Mouse (Mus musculus) midbrain, embryonic 13.5 days (tissue): ENCODE results near the gene Schip1. TPM values are rescaled to one million over a fixed set of nuclear protein-coding genes. Genes with fewer than 3 reads are reported as not detected.

Experiments
- ATAC-seq: fragments of 200-750 bp; cut with Nextera tagmentation; 2 replicates; pipeline ENCODE4 v1.8.0; 2017; ENCODE audit warnings: mild to moderate bottlenecking, moderate TSS enrichment, moderate library complexity
- H3K27ac ChIP-seq: fragments of 300-500 bp; sonication (generic); 2 replicates; pipeline ENCODE4 v1.5.1; 2015; ENCODE audit warnings: inconsistent platforms, mild to moderate bottlenecking, moderate library complexity
- H3K27me3 ChIP-seq: fragments of 300-500 bp; sonication (generic); 2 replicates; pipeline ENCODE4 v1.6.1; 2015; ENCODE audit warnings: mild to moderate bottlenecking, inconsistent platforms
- H3K36me3 ChIP-seq: fragments of 300-500 bp; sonication (generic); 2 replicates; pipeline ENCODE4 v1.6.1; 2015; ENCODE audit warnings: mild to moderate bottlenecking, inconsistent platforms
- H3K4me1 ChIP-seq: fragments of 300-500 bp; sonication (generic); replicated peaks from 2 replicates; pipeline ENCODE4 v1.6.1; 2015; ENCODE audit warnings: inconsistent platforms
- H3K4me2 ChIP-seq: fragments of 300-500 bp; sonication (generic); replicated peaks from 2 replicates; pipeline ENCODE4 v1.6.1; 2015; ENCODE audit warnings: moderate library complexity, mild to moderate bottlenecking, inconsistent platforms
- H3K4me3 ChIP-seq: fragments of 300-500 bp; sonication (generic); replicated peaks from 2 replicates; pipeline ENCODE4 v1.5.1; 2015; ENCODE audit warnings: mild to moderate bottlenecking, inconsistent platforms
- H3K9ac ChIP-seq: fragments of 300-500 bp; sonication (generic); replicated peaks from 2 replicates; pipeline ENCODE4 v1.6.1; 2015; ENCODE audit warnings: mild to moderate bottlenecking, inconsistent platforms
- H3K9me3 ChIP-seq: fragments of 300-500 bp; sonication (generic); 2 replicates; pipeline ENCODE4 v1.6.1; 2016; ENCODE audit warnings: mild to moderate bottlenecking, inconsistent platforms
- WGBS: fragments of 180-500 bp; shearing (Covaris S2); methylation state at CpG from one replicate; pipeline ENCODE4 v1.1.7; 2015; 5-methylcytosine and 5-hydroxymethylcytosine counted together
- polyA plus RNA-seq: library from polyadenylated mRNA; unstranded; fragments of >200 nt; fragmentation: Nextera tagmentation; extraction: Ambion mirVana; gene quantifications from 2 replicates; pipeline ENCODE4 v1.2.1, GENCODE M21; 2015

Gene Schip1
- polyA plus RNA-seq, 1 experiment from 2014 or later: 127 TPM

GRCm38 (mm10) chr3:68138833-68139627 is 74.4 kb downstream of the Schip1 start:
- 54% methylated on average over 5 of the region's 5 CpGs for WGBS
- H3K4me3 ChIP-seq: no peak overlapping the region
- H3K27me3 ChIP-seq: no peaks in the 10 kb centered on the region
- H3K4me1 ChIP-seq: no peaks in the 10 kb centered on the region; the same call in 1 of the 2 replicates
- no peak overlapping the region for H3K27ac ChIP-seq
- H3K4me2 ChIP-seq: no peak overlapping the region
- H3K9ac ChIP-seq: no peak overlapping the region
- H3K36me3 ChIP-seq: no peaks in the 10 kb centered on the region
- H3K9me3 ChIP-seq: no peaks in the 10 kb centered on the region
- ATAC-seq: no peak

GRCm38 (mm10) chr3:68150688-68151087 is 86.1 kb downstream of the Schip1 start:
- WGBS: 87% methylated on average over 8 of the region's 8 CpGs
- H3K36me3 ChIP-seq: no peaks in the 10 kb centered on the region
- ATAC-seq: no peak
- H3K27me3 ChIP-seq: no peaks in the 10 kb centered on the region
- no peak overlapping the region for H3K9ac ChIP-seq
- H3K9me3 ChIP-seq: no peaks in the 10 kb centered on the region
- H3K4me2 ChIP-seq: no peak overlapping the region
- H3K4me3 ChIP-seq: no peak overlapping the region
- no peak overlapping the region for H3K27ac ChIP-seq
- no peaks in the 10 kb centered on the region for H3K4me1 ChIP-seq

- Histone ChIP-seq H3K4me1 (no peaks in the 10 kb centered on the region), H3K27me3 (no peaks in the 10 kb centered on the region), H3K36me3 (no peaks in the 10 kb centered on the region), H3K4me2 (no peak overlapping the region), H3K9me3 (no peaks in the 10 kb centered on the region), H3K27ac (no peak overlapping the region), H3K4me3 (no peak overlapping the region), H3K9ac (no peak overlapping the region)
- WGBS: 87% methylated on average over 1 of the region's 1 CpGs
- no peak for ATAC-seq
Observed at GRCm38 (mm10) chr3:68160175-68160574, 95.6 kb downstream of the Schip1 start.

- Histone ChIP-seq H3K9me3 (no peaks in the 10 kb centered on the region), H3K4me2 (no peak overlapping the region), H3K36me3 (no peaks in the 10 kb centered on the region), H3K27me3 (no peaks in the 10 kb centered on the region), H3K4me1 (no peaks in the 10 kb centered on the region), H3K27ac (no peak overlapping the region), H3K4me3 (no peak overlapping the region), H3K9ac (no peak overlapping the region)
- 81% methylated on average over 3 of the region's 3 CpGs for WGBS
- no peak for ATAC-seq
Observed at GRCm38 (mm10) chr3:68160760-68161159, 96.2 kb downstream of the Schip1 start.

- Histone ChIP-seq H3K9me3 (no peaks in the 10 kb centered on the region), H3K4me3 (no peak overlapping the region), H3K36me3 (no peaks in the 10 kb centered on the region), H3K9ac (no peak overlapping the region), H3K27ac (no peak overlapping the region), H3K27me3 (no peaks in the 10 kb centered on the region), H3K4me1 (no peaks in the 10 kb centered on the region), H3K4me2 (no peak overlapping the region)
- no peak for ATAC-seq
- 53% methylated on average over 1 of the region's 1 CpGs for WGBS
Observed at GRCm38 (mm10) chr3:68178248-68178647, 113.6 kb downstream of the Schip1 start.

- H3K4me1 ChIP-seq: no peaks in the 10 kb centered on the region
- no peak for ATAC-seq
- no peak overlapping the region for H3K4me2 ChIP-seq
- H3K36me3 ChIP-seq: no peaks in the 10 kb centered on the region
- H3K9ac ChIP-seq: no peak overlapping the region
- 71% methylated on average over 8 of the region's 8 CpGs for whole genome bisulfite sequencing
- H3K9me3 ChIP-seq: no peaks in the 10 kb centered on the region
- no peaks in the 10 kb centered on the region for H3K27me3 ChIP-seq
- no peak overlapping the region for H3K4me3 ChIP-seq
- no peak overlapping the region for H3K27ac ChIP-seq
Observed at GRCm38 (mm10) chr3:68187471-68187870, 122.9 kb downstream of the Schip1 start.

- H3K4me1 ChIP-seq: no peaks in the 10 kb centered on the region
- ATAC-seq: no peak
- no peaks in the 10 kb centered on the region for H3K36me3 ChIP-seq
- H3K9ac ChIP-seq: no peak overlapping the region
- H3K27me3 ChIP-seq: no peaks in the 10 kb centered on the region
- no peaks in the 10 kb centered on the region for H3K9me3 ChIP-seq
- H3K4me2 ChIP-seq: no peak overlapping the region
- no peak overlapping the region for H3K4me3 ChIP-seq
- no peak overlapping the region for H3K27ac ChIP-seq
- WGBS: 95% methylated on average over 2 of the region's 2 CpGs
Observed at GRCm38 (mm10) chr3:68189100-68189499, 124.5 kb downstream of the Schip1 start.

GRCm38 (mm10) chr3:68196933-68197332 is 132.3 kb downstream of the Schip1 start:
- no peak for ATAC-seq
- WGBS: 100% methylated on average over 1 of the region's 1 CpGs
- no peak overlapping the region for H3K4me2 ChIP-seq

GRCm38 (mm10) chr3:68201214-68201613 is 136.6 kb downstream of the Schip1 start:
- Histone ChIP-seq H3K27ac (no peak overlapping the region), H3K27me3 (no peaks in the 10 kb centered on the region), H3K9me3 (no peaks in the 10 kb centered on the region), H3K4me2 (no peak overlapping the region), H3K9ac (no peak overlapping the region), H3K4me3 (no peak overlapping the region), H3K36me3 (no peaks in the 10 kb centered on the region), H3K4me1 (peaks cover 17% of the 10 kb centered on the region)
- ATAC-seq: no peak
- WGBS: 21% methylated on average over 1 of the region's 1 CpGs

More at GRCm38 (mm10) chr3:68196933-68197332, 132.3 kb downstream of the Schip1 start:
- no peak overlapping the region for H3K4me3 ChIP-seq
- no peak overlapping the region for H3K27ac ChIP-seq
- no peak overlapping the region for H3K9ac ChIP-seq
- no peaks in the 10 kb centered on the region for H3K9me3 ChIP-seq
- no peaks in the 10 kb centered on the region for H3K27me3 ChIP-seq
- H3K4me1 ChIP-seq: peaks cover 4% of the 10 kb centered on the region
- no peaks in the 10 kb centered on the region for H3K36me3 ChIP-seq

GRCm38 (mm10) chr3:68202162-68202902 is 137.7 kb downstream of the Schip1 start:
- no peak overlapping the region for H3K4me3 ChIP-seq
- H3K27ac ChIP-seq: peak overlapping the region; percentile 51
- no peaks in the 10 kb centered on the region for H3K9me3 ChIP-seq
- WGBS: 26% methylated on average over 4 of the region's 4 CpGs
- peak; percentile 87 for ATAC-seq
- no peaks in the 10 kb centered on the region for H3K27me3 ChIP-seq
- no peaks in the 10 kb centered on the region for H3K36me3 ChIP-seq
- H3K9ac ChIP-seq: no peak overlapping the region
- H3K4me2 ChIP-seq: no peak overlapping the region
- peaks cover 17% of the 10 kb centered on the region for H3K4me1 ChIP-seq

- H3K9me3 ChIP-seq: no peaks in the 10 kb centered on the region
- no peaks in the 10 kb centered on the region for H3K27me3 ChIP-seq
- no peak overlapping the region for H3K9ac ChIP-seq
- no peak overlapping the region for H3K27ac ChIP-seq
- 53% methylated on average over 4 of the region's 4 CpGs for WGBS
- peak; percentile 44; the same call in 1 of the 2 replicates for ATAC-seq
- H3K4me3 ChIP-seq: no peak overlapping the region
- no peak overlapping the region for H3K4me2 ChIP-seq
- H3K36me3 ChIP-seq: no peaks in the 10 kb centered on the region
- H3K4me1 ChIP-seq: peaks cover 17% of the 10 kb centered on the region
Observed at GRCm38 (mm10) chr3:68203934-68204467, 139.4 kb downstream of the Schip1 start.

GRCm38 (mm10) chr3:68210422-68210821 is 145.8 kb downstream of the Schip1 start:
- Histone ChIP-seq H3K27ac (no peak overlapping the region), H3K27me3 (no peaks in the 10 kb centered on the region), H3K36me3 (no peaks in the 10 kb centered on the region), H3K4me2 (no peak overlapping the region), H3K4me1 (no peaks in the 10 kb centered on the region), H3K4me3 (no peak overlapping the region), H3K9me3 (no peaks in the 10 kb centered on the region), H3K9ac (no peak overlapping the region)
- no peak for ATAC-seq
- 74% methylated on average over 4 of the region's 4 CpGs for WGBS
